Mouse (Mus musculus): ENCODE measurements around the gene Gm21887. TPM values are rescaled to one million over a fixed set of nuclear protein-coding genes. Genes with fewer than 3 reads are reported as not detected.
"Not testable (repeated sequence)": the region's sequence is repeated elsewhere in the genome, so short reads cannot be mapped to it uniquely, and the experiment has no call there.

The Gm21887 gene
- total RNA-seq, 2 experiments from 2014 or later, result 25.3 to 29.1 TPM

GRCm38 (mm10) chrX:170004236-170004635 is 5.2 kb upstream of the Gm21887 start:
- intact Hi-C loops (cut with DNase I); H3K27ac ChIP-seq; H3K4me3 ChIP-seq; DNase-seq: not testable (repeated sequence)

- intact Hi-C loops (cut with DNase I); H3K4me3 ChIP-seq; DNase-seq: not testable (repeated sequence)
Observed at GRCm38 (mm10) chrX:170004793-170005192, 4.7 kb upstream of the Gm21887 start.

GRCm38 (mm10) chrX:170005194-170005593 is 4.3 kb upstream of the Gm21887 start:
- H3K27ac ChIP-seq; H3K4me3 ChIP-seq; intact Hi-C loops (cut with DNase I): not testable (repeated sequence)
- peak; percentile 61 for DNase-seq

More at GRCm38 (mm10) chrX:170004793-170005192, 4.7 kb upstream of the Gm21887 start:
- not testable (repeated sequence) for H3K27ac ChIP-seq

- intact Hi-C loops (cut with DNase I), result not testable (repeated sequence)
Observed at GRCm38 (mm10) chrX:170005695-170006297, 3.7 kb upstream of the Gm21887 start.

GRCm38 (mm10) chrX:170006694-170007247 is 2.7 kb upstream of the Gm21887 start:
- intact Hi-C loops (cut with DNase I); DNase-seq; H3K4me3 ChIP-seq; H3K27ac ChIP-seq: not testable (repeated sequence)

More at GRCm38 (mm10) chrX:170005695-170006297, 3.7 kb upstream of the Gm21887 start:
- not testable (repeated sequence) for DNase-seq, H3K4me3 ChIP-seq, H3K27ac ChIP-seq

- intact Hi-C loops (cut with DNase I); H3K27ac ChIP-seq; H3K4me3 ChIP-seq; DNase-seq: not testable (repeated sequence)
Observed at GRCm38 (mm10) chrX:170007375-170008178, 1.9 kb upstream of the Gm21887 start.

GRCm38 (mm10) chrX:170008179-170008467 is 1.3 kb upstream of the Gm21887 start:
- H3K27ac ChIP-seq; intact Hi-C loops (cut with DNase I); DNase-seq; H3K4me3 ChIP-seq: not testable (repeated sequence)

- Histone ChIP-seq H3K27ac (peak overlapping the region; percentile 8; the same call in 1 of the 2 replicates), H3K4me3 (peak overlapping the region; percentile 73)
- intact Hi-C loops (cut with DNase I), result not testable (repeated sequence)
- peak; percentile 54 for DNase-seq
Observed at GRCm38 (mm10) chrX:170008584-170008983, 875 bp upstream of the Gm21887 start.

- Histone ChIP-seq H3K27ac (peak overlapping the region; percentile 90), H3K4me3 (peak overlapping the region; percentile 73)
- intact Hi-C loops (cut with DNase I), result not testable (repeated sequence)
- DNase-seq, result peak; percentile 100
Observed at GRCm38 (mm10) chrX:170009801-170010221, 352 bp downstream of the Gm21887 start.

GRCm38 (mm10) chrX:170010581-170011528 is 1.4 kb downstream of the Gm21887 start:
- intact Hi-C loops (cut with DNase I); H3K27ac ChIP-seq: not testable (repeated sequence)
- peak; percentile 80 for DNase-seq
- peak overlapping the region; percentile 36 for H3K4me3 ChIP-seq
- TF ChIP-seq CTCF (IDR thresholded peaks at IDR 0.05), result peak; percentile 37

- H3K4me3 ChIP-seq; DNase-seq; intact Hi-C loops (cut with DNase I); H3K27ac ChIP-seq: not testable (repeated sequence)
Observed at GRCm38 (mm10) chrX:170011529-170011879, 2.0 kb downstream of the Gm21887 start.

GRCm38 (mm10) chrX:170013421-170013820 is 4.0 kb downstream of the Gm21887 start:
- intact Hi-C loops (cut with DNase I), result not testable (repeated sequence)

GRCm38 (mm10) chrX:170014038-170014437 is 4.6 kb downstream of the Gm21887 start:
- H3K27ac ChIP-seq; DNase-seq; H3K4me3 ChIP-seq; intact Hi-C loops (cut with DNase I): not testable (repeated sequence)

More at GRCm38 (mm10) chrX:170013421-170013820, 4.0 kb downstream of the Gm21887 start:
- DNase-seq, H3K27ac ChIP-seq, H3K4me3 ChIP-seq: not testable (repeated sequence)

GRCm38 (mm10) chrX:170015883-170016282 is 6.4 kb downstream of the Gm21887 start:
- H3K4me3 ChIP-seq; intact Hi-C loops (cut with DNase I); H3K27ac ChIP-seq; DNase-seq: not testable (repeated sequence)

- intact Hi-C loops (cut with DNase I); H3K27ac ChIP-seq: not testable (repeated sequence)
- peak overlapping the region; percentile 4 for H3K4me3 ChIP-seq
- peak; percentile 79 for DNase-seq
Observed at GRCm38 (mm10) chrX:170017333-170018245, 8.1 kb downstream of the Gm21887 start.

All from gastrocnemius, adult 2 months (tissue).